Mouse (Mus musculus) CD4-positive, CD25-positive, alpha-beta regulatory T cell (primary cell): ENCODE results near the gene Gsdma3. TPM values are rescaled to one million over a fixed set of nuclear protein-coding genes. Genes with fewer than 3 reads are reported as not detected.

ENCODE experiments used
- polyA plus RNA-seq: library from polyadenylated mRNA; unstranded; fragments of 100-300 nt; shearing (Covaris generic); gene quantifications from one replicate; pipeline ENCODE4 v1.2.1, GENCODE M21; 2017

Gene Gsdma3
- polyA plus RNA-seq: not detected

DNA sequence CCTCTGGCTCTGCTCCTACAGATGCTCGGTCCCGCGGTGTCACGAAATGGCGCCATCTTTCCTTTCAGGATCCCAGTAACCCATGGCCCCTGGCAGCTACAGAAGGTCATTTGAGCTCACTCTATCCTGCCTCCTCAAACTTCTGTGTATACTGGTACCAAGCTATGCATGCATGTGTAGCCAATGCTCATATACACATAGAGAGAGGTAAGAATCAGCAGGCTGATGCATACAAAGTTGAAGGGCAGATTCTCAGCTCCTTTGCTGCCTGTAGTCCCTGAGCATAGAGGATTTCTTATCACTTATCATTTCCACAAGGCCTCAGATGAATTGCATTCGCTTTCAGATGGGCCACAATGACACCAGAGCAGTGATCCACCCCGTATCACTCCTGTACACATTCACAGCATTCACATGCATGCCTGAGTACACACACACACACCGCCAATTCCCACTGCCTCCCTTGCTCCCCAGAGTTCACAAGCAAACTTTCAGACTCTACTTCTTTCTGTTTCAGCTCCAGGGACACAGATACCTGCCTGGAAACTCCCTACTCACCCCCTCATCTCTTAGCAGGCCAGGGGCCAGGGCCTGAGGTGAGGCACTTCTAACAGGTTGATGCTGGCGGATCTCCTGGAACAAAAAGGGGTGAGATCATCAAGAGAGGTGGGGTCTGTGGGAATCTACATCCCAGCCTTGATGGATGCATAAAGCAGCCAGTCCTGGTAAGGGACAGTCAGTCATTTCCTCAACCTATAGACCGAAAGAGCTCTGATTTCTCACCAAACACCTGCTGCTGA, at the start of gene Gsdma3, which contains the start of gene Gm12355:
Gene Gsdma3, plus strand, starts transcription at position 750 of the 800 bp plus-strand sequence.
Gene Gm12355, minus strand, starts transcription at position 51 of the 800 bp plus-strand sequence.

GRCm38 (mm10) chr11:98586892-98587563, 39.1 kb upstream of the Gsdma3 start, which contains the start of gene Ormdl3:
Ormdl3 (minus strand) TSS chr11:98587368.

GRCm38 (mm10) chr11:98597991-98598390, 28.2 kb upstream of the Gsdma3 start, which contains the start of gene Lrrc3c:
Lrrc3c (plus strand) TSS chr11:98598291.

DNA sequence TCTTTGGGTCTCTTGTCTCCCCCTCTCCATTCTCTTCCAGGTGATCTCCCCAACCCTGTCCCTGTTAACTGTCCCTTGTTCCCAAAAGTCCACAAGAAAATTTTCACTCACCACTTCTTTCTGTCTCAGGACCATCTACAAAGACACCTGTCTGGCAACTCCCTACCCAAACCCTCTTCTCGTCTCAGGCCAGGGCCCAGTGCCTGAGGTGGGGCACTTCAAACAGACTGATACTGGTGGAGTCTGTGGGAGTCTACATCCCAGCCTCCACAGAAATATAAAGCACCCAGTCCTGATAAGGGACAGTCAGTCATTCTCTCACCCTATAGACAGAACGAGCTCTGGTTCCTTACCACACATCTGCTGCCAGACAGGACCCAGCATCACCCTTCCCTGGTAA, 20.3 kb downstream of the Gsdma3 start, which contains the start of gene Gsdma2:
Gene Gsdma2, plus strand, starts transcription at position 301 of the 400 bp plus-strand sequence.

DNA sequence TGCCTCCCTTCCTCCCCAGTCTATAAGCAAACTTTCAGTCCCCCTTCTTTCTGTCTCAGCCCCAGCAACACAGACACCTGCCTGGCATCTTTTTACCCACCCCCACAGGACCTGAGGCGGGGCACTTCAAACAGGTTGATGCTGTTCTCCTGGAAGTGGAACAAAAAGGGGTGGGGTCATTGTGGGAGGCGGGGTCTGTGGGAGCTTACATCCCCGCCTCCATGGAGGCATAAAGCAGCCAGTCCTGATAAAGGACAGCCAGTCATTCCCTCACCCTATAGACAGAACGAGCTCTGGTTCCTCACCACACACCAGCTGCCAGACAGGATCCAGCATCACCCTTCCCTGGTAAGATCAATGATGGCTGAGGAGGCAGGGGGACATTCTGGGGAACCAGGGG, 37.9 kb downstream of the Gsdma3 start, which contains the start of gene Gsdma:
Gene Gsdma, plus strand, starts transcription at position 261 of the 400 bp plus-strand sequence.

GRCm38 (mm10) chr11:98681786-98682745, 55.9 kb downstream of the Gsdma3 start, which contains the start of gene Psmd3:
Psmd3 (plus strand) TSS chr11:98682554.

Other genes with a start within 250 kb of the Gsdma3 start
- 0.25 TPM for gene Tcap, start 242.5 kb upstream of the Gsdma3 start, polyA plus RNA-seq
- not detected for gene Pnmt, start 239.9 kb upstream of the Gsdma3 start, polyA plus RNA-seq
- 12.2 TPM for gene Pgap3, start 225.9 kb upstream of the Gsdma3 start, polyA plus RNA-seq
- gene Erbb2, start 213.9 kb upstream of the Gsdma3 start, polyA plus RNA-seq: 0.22 TPM
- 166 TPM for gene Mien1, start 187.4 kb upstream of the Gsdma3 start, polyA plus RNA-seq
- gene Grb7, start 180.0 kb upstream of the Gsdma3 start, polyA plus RNA-seq: 5.1 TPM
- 94.7 TPM for gene Ikzf3, start 80.3 kb upstream of the Gsdma3 start, polyA plus RNA-seq
- 5.4 TPM for gene Zpbp2, start 75.3 kb upstream of the Gsdma3 start, polyA plus RNA-seq
- gene Ormdl3, start 39.0 kb upstream of the Gsdma3 start, polyA plus RNA-seq: 58.5 TPM
- not detected for gene Lrrc3c, start 28.1 kb upstream of the Gsdma3 start, polyA plus RNA-seq
- gene Gm12355, start 699 bp upstream of the Gsdma3 start, polyA plus RNA-seq: 4.3 TPM
- gene Gsdma2, start 20.4 kb downstream of the Gsdma3 start, polyA plus RNA-seq: not detected
- not detected for gene Gsdma, start 38.0 kb downstream of the Gsdma3 start, polyA plus RNA-seq
- 163 TPM for gene Psmd3, start 56.2 kb downstream of the Gsdma3 start, polyA plus RNA-seq
- not detected for gene Csf3, start 74.9 kb downstream of the Gsdma3 start, polyA plus RNA-seq
- gene Med24, start 103.1 kb downstream of the Gsdma3 start, polyA plus RNA-seq: 55.5 TPM
- 9.1 TPM for gene Thra, start 114.3 kb downstream of the Gsdma3 start, polyA plus RNA-seq
- gene Nr1d1, start 149.0 kb downstream of the Gsdma3 start, polyA plus RNA-seq: 4.3 TPM
- 22.0 TPM for gene Msl1, start 169.2 kb downstream of the Gsdma3 start, polyA plus RNA-seq
- 88.8 TPM for gene Casc3, start 178.5 kb downstream of the Gsdma3 start, polyA plus RNA-seq
- gene Rapgefl1, start 210.4 kb downstream of the Gsdma3 start, polyA plus RNA-seq: 0.38 TPM
- 3.2 TPM for gene Wipf2, start 237.3 kb downstream of the Gsdma3 start, polyA plus RNA-seq